Mouse (Mus musculus): ENCODE results near the gene Zfp866.

Zfp866 gene

GRCm38 (mm10) chr8:69717232-69717580 lies 73.8 kb downstream of the Zfp866 start:
- DNase-seq (ENCODE audit: low read depth, low spot score): no peak

- peak; percentile 100 for DNase-seq (ENCODE audit: low read depth, low spot score)
These were observed 74.4 kb downstream of the Zfp866 start for GRCm38 (mm10) chr8:69716403-69717231.

DNA sequence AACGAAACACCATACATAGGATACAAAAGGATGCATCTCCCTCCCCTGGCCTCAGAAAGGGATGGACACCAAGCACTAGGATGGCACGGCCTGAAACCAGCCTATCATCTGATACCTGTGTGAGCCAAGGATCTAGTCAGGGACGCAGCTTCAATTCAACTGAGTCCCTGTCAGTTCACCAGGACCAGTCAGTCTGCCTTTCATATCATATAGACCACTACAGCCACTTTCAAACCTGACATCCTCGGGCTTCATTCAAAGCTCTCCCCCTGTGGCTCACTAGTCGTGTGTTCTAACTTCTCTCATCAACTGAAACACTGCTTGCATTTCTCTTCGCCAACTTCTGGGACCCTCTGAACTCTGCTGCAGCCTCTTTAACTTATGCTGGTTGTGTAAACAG lies 75.6 kb downstream of the Zfp866 start:
- DNase-seq (ENCODE audit: low read depth, low spot score): no peak

GRCm38 (mm10) chr8:69713516-69713915 lies 77.5 kb downstream of the Zfp866 start:
- no peak for DNase-seq (ENCODE audit: low read depth, low spot score)
